Mouse (Mus musculus) MEL (cell line): ENCODE measurements around the gene C77080. TPM values are rescaled to one million over a fixed set of nuclear protein-coding genes. Genes with fewer than 3 reads are reported as not detected.
A peak's percentile ranks its signal among the peaks of the same experiment; 100 is the strongest.

Source experiments
- DNase-seq: peaks from one replicate; pipeline ENCODE4 v3.0.0; 2011; ENCODE audit warnings: low read depth, low spot score
- H3K27ac ChIP-seq: 2 replicates; pipeline ENCODE4 v1.5.1; 2012; ENCODE audit warnings: low read depth, mild to moderate bottlenecking, control low read depth, low read length, moderate library complexity; ENCODE audit not compliant: control insufficient read depth
- H3K27me3 ChIP-seq, 2 experiments: fragments of 150-350 bp in 1 of 2; sonication (generic) in 1 of 2; 2 replicates each; pipeline ENCODE4 v1.6.1; 2012; ENCODE audit warnings: low read length in 2 of 2, mild to moderate bottlenecking in 2 of 2, improper control_type of control experiment in 1 of 2, moderate library complexity in 1 of 2; ENCODE audit not compliant: insufficient read depth in 2 of 2, control insufficient read depth in 1 of 2
- H3K36me3 ChIP-seq, 2 experiments: 2 replicates each; pipeline ENCODE4 v1.6.1; 2012 to 2014; ENCODE audit warnings: low read length in 2 of 2, improper control_type of control experiment in 1 of 2, inconsistent platforms in 1 of 2, mild to moderate bottlenecking in 1 of 2; ENCODE audit not compliant: insufficient read depth in 2 of 2, control insufficient read depth in 1 of 2
- H3K4me1 ChIP-seq, 2 experiments: fragments of 150-350 bp in 1 of 2; sonication (generic) in 1 of 2; 2 replicates each; pipeline ENCODE4 v1.6.1; 2012; ENCODE audit warnings: low read length in 2 of 2, improper control_type of control experiment in 1 of 2, mild to moderate bottlenecking in 1 of 2; ENCODE audit not compliant: insufficient read depth in 2 of 2, control insufficient read depth in 1 of 2
- H3K4me3 ChIP-seq, 2 experiments: fragments of 150-350 bp in 1 of 2; sonication (generic) in 1 of 2; 2 replicates each; pipeline ENCODE4 v1.5.1; 2012; ENCODE audit warnings: low read depth in 2 of 2, low read length in 2 of 2, mild to moderate bottlenecking in 2 of 2, moderate library complexity in 2 of 2, control low read depth in 1 of 2, improper control_type of control experiment in 1 of 2; ENCODE audit not compliant: control insufficient read depth in 1 of 2, insufficient read depth in 1 of 2
- H3K79me2 ChIP-seq: 2 replicates; pipeline ENCODE4 v1.6.1; 2012; ENCODE audit warnings: mild to moderate bottlenecking, low read length, moderate library complexity; ENCODE audit not compliant: control insufficient read depth, poor library complexity, insufficient read depth
- H3K9ac ChIP-seq: 2 replicates; pipeline ENCODE4 v1.6.1; 2012; ENCODE audit warnings: low read depth, mild to moderate bottlenecking, control low read depth, low read length, moderate library complexity; ENCODE audit not compliant: control insufficient read depth, poor library complexity, severe bottlenecking
- H3K9me3 ChIP-seq: fragments of 150-350 bp; sonication (generic); replicated peaks from 2 replicates; pipeline ENCODE4 v1.6.1; 2012; ENCODE audit warnings: mild to moderate bottlenecking, low read length, improper control_type of control experiment, moderate library complexity; ENCODE audit not compliant: insufficient read depth
- BHLHE40 ChIP-seq: IDR thresholded peaks from 2 replicates; pipeline ENCODE4 v1.6.1; 2012; ENCODE audit warnings: low read depth, mild to moderate bottlenecking, inconsistent platforms, low read length, improper control_type of control experiment, borderline replicate concordance
- CHD2 ChIP-seq: IDR thresholded peaks from 2 replicates; pipeline ENCODE4 v1.6.1; 2011; ENCODE audit warnings: low read length, improper control_type of control experiment
- CTCF ChIP-seq, 3 experiments: IDR thresholded peaks in 2 of 3; conservative IDR thresholded peaks in 1 of 3; 2 replicates each; pipeline ENCODE4 v1.5.1; 2011 to 2012; ENCODE audit warnings: low read length in 3 of 3, low read depth in 2 of 3, mild to moderate bottlenecking in 2 of 3, improper control_type of control experiment in 1 of 3, inconsistent platforms in 1 of 3, mixed read lengths in 1 of 3, moderate library complexity in 1 of 3; ENCODE audit not compliant: control insufficient read depth in 1 of 3, insufficient read depth in 1 of 3, poor library complexity in 1 of 3, severe bottlenecking in 1 of 3
- E2F4 ChIP-seq: IDR thresholded peaks from 2 replicates; pipeline ENCODE4 v1.6.1; 2011; ENCODE audit warnings: low read depth, low read length, improper control_type of control experiment, borderline replicate concordance
- ELF1 ChIP-seq: IDR thresholded peaks from 2 replicates; pipeline ENCODE4 v1.6.1; 2014; ENCODE audit warnings: low read depth, mild to moderate bottlenecking, inconsistent platforms, low read length, improper control_type of control experiment, moderate library complexity
- EP300 ChIP-seq, 2 experiments: IDR thresholded peaks; 2 replicates each; pipeline ENCODE4 v1.6.1; 2011; ENCODE audit warnings: improper control_type of control experiment in 2 of 2, low read length in 2 of 2, low read depth in 1 of 2, mild to moderate bottlenecking in 1 of 2
- ETS1 ChIP-seq: IDR thresholded peaks from 2 replicates; pipeline ENCODE4 v1.6.1; 2012; ENCODE audit warnings: low read depth, mild to moderate bottlenecking, inconsistent platforms, low read length, improper control_type of control experiment, moderate library complexity
- GABPA ChIP-seq: IDR thresholded peaks from 2 replicates; pipeline ENCODE4 v1.6.1; 2012; ENCODE audit warnings: low read depth, mild to moderate bottlenecking, inconsistent platforms, low read length, improper control_type of control experiment, moderate library complexity
- GATA1 ChIP-seq: IDR thresholded peaks from 2 replicates; pipeline ENCODE4 v1.6.1; 2011; ENCODE audit warnings: low read depth, low read length, improper control_type of control experiment
- HCFC1 ChIP-seq: IDR thresholded peaks from 2 replicates; pipeline ENCODE4 v1.6.1; 2012; ENCODE audit warnings: low read depth, mild to moderate bottlenecking, inconsistent platforms, low read length, improper control_type of control experiment, moderate library complexity
- KAT2A ChIP-seq: conservative IDR thresholded peaks from 2 replicates; pipeline ENCODE4 v1.6.1; 2012; ENCODE audit warnings: low read depth, low read length, improper control_type of control experiment, inconsistent platforms
- MAX ChIP-seq: IDR thresholded peaks from 2 replicates; pipeline ENCODE4 v1.6.1; 2011; ENCODE audit warnings: low read length, improper control_type of control experiment
- MAZ ChIP-seq: IDR thresholded peaks from 2 replicates; pipeline ENCODE4 v1.6.1; 2012; ENCODE audit warnings: low read depth, mild to moderate bottlenecking, inconsistent platforms, low read length, improper control_type of control experiment
- MEF2A ChIP-seq: IDR thresholded peaks from 2 replicates; pipeline ENCODE4 v1.6.1; 2014; ENCODE audit warnings: low read depth, mild to moderate bottlenecking, inconsistent platforms, low read length, improper control_type of control experiment; ENCODE audit not compliant: poor library complexity, insufficient replicate concordance, severe bottlenecking; ENCODE audit errors: extremely low read depth
- MXI1 ChIP-seq: IDR thresholded peaks from 2 replicates; pipeline ENCODE4 v1.6.1; 2011; ENCODE audit warnings: mild to moderate bottlenecking, low read depth, low read length, improper control_type of control experiment
- MYB ChIP-seq: IDR thresholded peaks from 2 replicates; pipeline ENCODE4 v1.6.1; 2011; ENCODE audit warnings: mild to moderate bottlenecking, low read depth, low read length, improper control_type of control experiment
- MYC ChIP-seq: IDR thresholded peaks from 2 replicates; pipeline ENCODE4 v1.6.1; 2011; ENCODE audit warnings: low read depth, mild to moderate bottlenecking, low read length, improper control_type of control experiment, moderate library complexity
- NELFE ChIP-seq: IDR thresholded peaks from 2 replicates; pipeline ENCODE4 v1.6.1; 2011; ENCODE audit warnings: low read depth, low read length, improper control_type of control experiment
- NRF1 ChIP-seq: IDR thresholded peaks from 2 replicates; pipeline ENCODE4 v1.6.1; 2014; ENCODE audit warnings: low read depth, mild to moderate bottlenecking, inconsistent platforms, low read length, improper control_type of control experiment, moderate library complexity; ENCODE audit not compliant: poor library complexity, insufficient read depth, severe bottlenecking
- POLR2A ChIP-seq, 2 experiments: IDR thresholded peaks; 2 replicates each; pipeline ENCODE4 v1.6.1; 2011 to 2012; ENCODE audit warnings: low read length in 2 of 2, mild to moderate bottlenecking in 2 of 2, control low read depth in 1 of 2, improper control_type of control experiment in 1 of 2, low read depth in 1 of 2, moderate library complexity in 1 of 2; ENCODE audit not compliant: control insufficient read depth in 1 of 2, insufficient read depth in 1 of 2, poor library complexity in 1 of 2
- POLR2AphosphoS2 ChIP-seq: IDR thresholded peaks from 2 replicates; pipeline ENCODE4 v1.6.1; 2011; ENCODE audit warnings: low read length, improper control_type of control experiment
- POLR2AphosphoS5 ChIP-seq: IDR thresholded peaks from 2 replicates; pipeline ENCODE4 v1.6.1; 2012; ENCODE audit warnings: low read depth, borderline replicate concordance, mild to moderate bottlenecking, inconsistent platforms, low read length, moderate library complexity, mixed read lengths
- RAD21 ChIP-seq: IDR thresholded peaks from 2 replicates; pipeline ENCODE4 v1.6.1; 2011; ENCODE audit warnings: mild to moderate bottlenecking, low read depth, low read length, improper control_type of control experiment
- RCOR1 ChIP-seq: IDR thresholded peaks from 2 replicates; pipeline ENCODE4 v1.6.1; 2012; ENCODE audit warnings: low read depth, mild to moderate bottlenecking, inconsistent platforms, low read length, improper control_type of control experiment
- SMC3 ChIP-seq: IDR thresholded peaks from 2 replicates; pipeline ENCODE4 v1.6.1; 2011; ENCODE audit warnings: low read depth, low read length, improper control_type of control experiment
- TAL1 ChIP-seq: IDR thresholded peaks from 2 replicates; pipeline ENCODE4 v1.6.1; 2012; ENCODE audit warnings: mild to moderate bottlenecking, inconsistent platforms, low read length, moderate library complexity, mixed read lengths
- TBP ChIP-seq: IDR thresholded peaks from 2 replicates; pipeline ENCODE4 v1.8.0; 2011; ENCODE audit warnings: low read depth, low read length, improper control_type of control experiment
- TCF12 ChIP-seq: IDR thresholded peaks from 2 replicates; pipeline ENCODE4 v1.6.1; 2014; ENCODE audit warnings: low read depth, mild to moderate bottlenecking, inconsistent platforms, low read length, improper control_type of control experiment, moderate library complexity
- UBTF ChIP-seq: IDR thresholded peaks from 2 replicates; pipeline ENCODE4 v1.6.1; 2012; ENCODE audit warnings: low read depth, mild to moderate bottlenecking, inconsistent platforms, low read length, improper control_type of control experiment, moderate library complexity, borderline replicate concordance; ENCODE audit not compliant: insufficient read depth
- USF1 ChIP-seq: IDR thresholded peaks from 2 replicates; pipeline ENCODE4 v1.6.1; 2014; ENCODE audit warnings: low read depth, mild to moderate bottlenecking, inconsistent platforms, low read length, improper control_type of control experiment, moderate library complexity
- USF2 ChIP-seq, 2 experiments: IDR thresholded peaks; 2 replicates each; pipeline ENCODE4 v1.6.1; 2011 to 2012; ENCODE audit warnings: improper control_type of control experiment in 2 of 2, low read length in 2 of 2, borderline replicate concordance in 1 of 2, inconsistent platforms in 1 of 2, low read depth in 1 of 2, mild to moderate bottlenecking in 1 of 2; ENCODE audit not compliant: insufficient read depth in 1 of 2
- ZC3H11A ChIP-seq: IDR thresholded peaks from 2 replicates; pipeline ENCODE4 v1.6.1; 2012; ENCODE audit warnings: low read depth, mild to moderate bottlenecking, inconsistent platforms, low read length, improper control_type of control experiment
- ZKSCAN1 ChIP-seq: IDR thresholded peaks from 2 replicates; pipeline ENCODE4 v1.6.1; 2012; ENCODE audit warnings: low read depth, mild to moderate bottlenecking, inconsistent platforms, low read length, improper control_type of control experiment, moderate library complexity
- ZMIZ1 ChIP-seq: IDR thresholded peaks from 2 replicates; pipeline ENCODE4 v1.6.1; 2012; ENCODE audit warnings: low read depth, mild to moderate bottlenecking, inconsistent platforms, low read length, improper control_type of control experiment, moderate library complexity
- ZNF384 ChIP-seq: IDR thresholded peaks from 2 replicates; pipeline ENCODE4 v1.6.1; 2012; ENCODE audit warnings: low read depth, mild to moderate bottlenecking, inconsistent platforms, low read length, improper control_type of control experiment
- polyA plus RNA-seq, 2 experiments: library from polyadenylated mRNA; stranded (reverse) in 1 of 2; unstranded in 1 of 2; fragments of >175 nt in 1 of 2; fragments of >200 nt in 1 of 2; gene quantifications; 2 replicates each; pipeline versions ENCODE4 v1.2.1 to v1.2.4; 2012; ENCODE audit warnings: low replicate concordance in 2 of 2, low read depth in 1 of 2; ENCODE audit not compliant: insufficient read length in 2 of 2, insufficient read depth in 1 of 2, missing spikeins in 1 of 2
- total RNA-seq: library from RNA; depleted of rRNA; stranded (reverse); fragments of 300-350 nt; gene quantifications from 2 replicates; pipeline ENCODE4 v1.2.3, GENCODE M21; 2012

C77080 gene
- total and polyA plus RNA-seq, 3 experiments: 0.92 to 6.9 TPM; not detected in 1

DNA sequence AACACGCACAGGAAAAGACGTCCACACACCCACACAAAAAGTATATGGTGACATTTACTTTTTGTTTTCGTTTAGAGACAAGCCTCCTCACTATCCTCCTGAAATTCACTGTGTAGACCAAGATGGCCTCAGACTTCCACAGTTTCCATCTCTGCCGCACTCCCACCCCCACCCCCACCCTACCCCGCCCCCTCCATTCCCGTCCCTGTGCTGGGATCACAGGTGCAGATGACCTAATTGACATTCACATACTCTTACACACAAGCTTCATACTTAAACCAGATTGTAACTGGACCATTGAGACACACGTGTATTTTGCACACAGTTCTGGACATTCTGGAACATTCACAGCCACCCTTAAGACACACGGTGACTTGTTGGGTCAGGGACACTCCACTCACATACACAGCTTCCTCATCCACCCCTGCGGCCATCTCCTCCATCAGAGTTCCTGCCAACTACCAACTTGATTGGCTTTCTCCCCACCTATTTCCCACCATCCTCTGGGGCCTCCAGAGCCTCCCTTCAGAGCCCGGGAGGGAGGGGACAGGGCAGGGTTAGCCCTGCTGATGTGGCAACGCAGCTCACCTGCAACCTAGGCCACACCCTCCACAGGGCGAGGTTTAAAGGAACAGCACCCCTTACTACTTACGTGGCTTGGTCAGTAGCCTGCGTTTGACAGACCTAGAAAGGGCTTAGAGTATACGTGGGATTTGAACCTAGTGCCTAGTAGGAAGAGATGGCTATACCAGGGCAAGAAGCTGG is 11.0 kb upstream of the C77080 start:
- Histone ChIP-seq H3K9ac (peak overlapping the region; percentile 28; the same call in 1 of the 2 replicates), H3K9me3 (no peaks in the 10 kb centered on the region), H3K4me3 (peak overlapping the region; percentile 36 to 61), H3K79me2 (no peaks in the 10 kb centered on the region), H3K27me3 (no peaks in the 10 kb centered on the region), H3K4me1 (peaks cover 0 to 15% of the 10 kb centered on the region in 2 experiments; a peak in 2 of 4 replicates), H3K36me3 (no peaks in the 10 kb centered on the region), H3K27ac (peak overlapping the region; percentile 12; the same call in 1 of the 2 replicates)
- DNase-seq: peak; percentile 83
- no peak for TF ChIP-seq ZMIZ1
- TF ChIP-seq POLR2AphosphoS5: no peak
- peak; percentile 37; the same call in 1 of the 2 replicates for TF ChIP-seq ETS1
- 0 out of 2 replicates have a peak, but pooled peaks have one; percentile 21 for TF ChIP-seq ELF1
- TF ChIP-seq KAT2A: no peak
- 0 out of 2 replicates have a peak, but pooled peaks have one; percentile 38 for TF ChIP-seq ZNF384
- no peak for TF ChIP-seq MYB
- no peak for TF ChIP-seq BHLHE40
- no peak for TF ChIP-seq POLR2AphosphoS2
- peak; percentile 35; the same call in 1 of the 2 replicates for TF ChIP-seq TCF12
- no peak for TF ChIP-seq UBTF
- TF ChIP-seq USF2 (IDR thresholded peaks at IDR 0.05; ENCODE audit: borderline replicate concordance in 1 of 2, insufficient read depth in 1 of 2, low read depth in 1 of 2, low read length in 2 of 2): no peak
- TF ChIP-seq NELFE: peak; percentile 53
- no peak for TF ChIP-seq TAL1
- TF ChIP-seq USF1: no peak
- peak; percentile 50 for TF ChIP-seq MXI1
- no peak for TF ChIP-seq ZKSCAN1
- peak; percentile 31 to 66; a peak in 2 of 4 replicates for TF ChIP-seq POLR2A (IDR thresholded peaks at IDR 0.05; ENCODE audit: control insufficient read depth in 1 of 2, insufficient read depth in 1 of 2, low read depth in 1 of 2, low read length in 2 of 2, poor library complexity in 1 of 2)
- no peak for TF ChIP-seq ZC3H11A
- 0 out of 2 replicates have a peak, but pooled peaks have one; percentile 57 for TF ChIP-seq TBP
- no peak for TF ChIP-seq MEF2A
- TF ChIP-seq MAX: 0 out of 2 replicates have a peak, but pooled peaks have one; percentile 16
- 0 out of 2 replicates have a peak, but pooled peaks have one; percentile 17 for TF ChIP-seq RCOR1
- no peak for TF ChIP-seq MYC
- no peak for TF ChIP-seq E2F4
- TF ChIP-seq CTCF (IDR thresholded peaks at IDR 0.05 in 2 of 3, conservative IDR thresholded peaks at IDR 0.05 in 1 of 3; ENCODE audit: control insufficient read depth in 1 of 3, insufficient read depth in 1 of 3, low read depth in 2 of 3, low read length in 3 of 3, poor library complexity in 1 of 3, severe bottlenecking in 1 of 3): no peak
- no peak for TF ChIP-seq GABPA
- peak; percentile 53; the same call in 1 of the 2 replicates for TF ChIP-seq HCFC1
- TF ChIP-seq CHD2: no peak
- TF ChIP-seq EP300 (IDR thresholded peaks at IDR 0.05; ENCODE audit: low read depth in 1 of 2, low read length in 2 of 2): 0 out of 4 replicates have a peak, but pooled peaks of 1 of the 2 experiments have one; percentile 11
- no peak for TF ChIP-seq SMC3
- no peak for TF ChIP-seq NRF1
- no peak for TF ChIP-seq RAD21
- TF ChIP-seq MAZ: no peak
- no peak for TF ChIP-seq GATA1
